Mouse (Mus musculus) neural tube, embryonic 12.5 days (tissue): ENCODE data around the gene Polr2l. TPM values are rescaled to one million over a fixed set of nuclear protein-coding genes. Genes with fewer than 3 reads are reported as not detected.

ENCODE experiments used
- ATAC-seq: fragments of 200-750 bp; cut with Nextera tagmentation; 2 replicates; pipeline ENCODE4 v1.8.0; 2017; ENCODE audit warnings: low read depth, mild to moderate bottlenecking, moderate TSS enrichment, moderate library complexity; ENCODE audit not compliant: low FRiP score
- H3K27ac ChIP-seq: fragments of 300-500 bp; sonication (generic); 2 replicates; pipeline ENCODE4 v1.5.1; 2016
- H3K27me3 ChIP-seq: fragments of 300-500 bp; sonication (generic); replicated peaks from 2 replicates; pipeline ENCODE4 v1.6.1; 2016; ENCODE audit warnings: mild to moderate bottlenecking
- H3K36me3 ChIP-seq: fragments of 300-500 bp; sonication (generic); 2 replicates; pipeline ENCODE4 v1.6.1; 2016; ENCODE audit warnings: mild to moderate bottlenecking
- H3K4me1 ChIP-seq: fragments of 300-500 bp; sonication (generic); 2 replicates; pipeline ENCODE4 v1.6.1; 2016
- H3K4me2 ChIP-seq: fragments of 300-500 bp; sonication (generic); replicated peaks from 2 replicates; pipeline ENCODE4 v1.6.1; 2016; ENCODE audit warnings: mild to moderate bottlenecking
- H3K4me3 ChIP-seq: fragments of 300-500 bp; sonication (generic); 2 replicates; pipeline ENCODE4 v1.5.1; 2016
- H3K9ac ChIP-seq: fragments of 300-500 bp; sonication (generic); 2 replicates; pipeline ENCODE4 v1.6.1; 2016; ENCODE audit warnings: mild to moderate bottlenecking
- H3K9me3 ChIP-seq: fragments of 300-500 bp; sonication (generic); 2 replicates; pipeline ENCODE4 v1.6.1; 2016; ENCODE audit warnings: mild to moderate bottlenecking
- WGBS: fragments of 180-500 bp; shearing (Covaris S2); methylation state at CpG from one replicate; pipeline ENCODE4 v1.1.7; 2016; 5-methylcytosine and 5-hydroxymethylcytosine counted together
- polyA plus RNA-seq: library from polyadenylated mRNA; unstranded; fragments of >200 nt; fragmentation: Nextera tagmentation; extraction: Ambion mirVana; gene quantifications from 2 replicates; pipeline ENCODE4 v1.2.1, GENCODE M21; 2016

The Polr2l gene
- polyA plus RNA-seq, 1 experiment from 2014 or later: 73.5 TPM

DNA sequence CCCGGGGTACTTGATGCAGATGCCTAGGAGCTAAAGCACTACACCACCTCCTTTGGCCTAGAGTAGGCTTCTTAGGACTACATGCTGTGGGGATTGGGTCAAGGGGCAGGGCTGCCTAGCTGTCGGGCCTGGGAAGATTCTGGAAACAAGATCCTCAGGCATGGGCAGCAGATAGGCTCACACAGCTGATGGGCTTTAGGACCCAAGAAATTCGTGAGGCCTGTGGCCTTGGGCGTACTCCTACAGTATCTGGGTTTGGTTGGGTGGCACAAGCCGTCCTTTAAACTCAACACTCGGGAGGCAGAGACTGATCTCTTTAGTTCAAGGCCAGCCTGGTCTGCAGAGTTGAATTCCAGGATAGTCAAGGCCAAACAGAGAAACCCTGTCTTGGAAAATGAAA is 2.7 kb downstream of the Polr2l start:
- Histone ChIP-seq H3K4me3 (no peak overlapping the region), H3K4me2 (no peak overlapping the region), H3K4me1 (peaks cover 55% of the 10 kb centered on the region), H3K9ac (no peak overlapping the region), H3K27ac (no peak overlapping the region), H3K9me3 (no peaks in the 10 kb centered on the region), H3K27me3 (peaks cover 17% of the 10 kb centered on the region), H3K36me3 (peaks cover 37% of the 10 kb centered on the region)
- no peak for ATAC-seq
- 90% methylated on average over 6 of the region's 6 CpGs for WGBS

DNA sequence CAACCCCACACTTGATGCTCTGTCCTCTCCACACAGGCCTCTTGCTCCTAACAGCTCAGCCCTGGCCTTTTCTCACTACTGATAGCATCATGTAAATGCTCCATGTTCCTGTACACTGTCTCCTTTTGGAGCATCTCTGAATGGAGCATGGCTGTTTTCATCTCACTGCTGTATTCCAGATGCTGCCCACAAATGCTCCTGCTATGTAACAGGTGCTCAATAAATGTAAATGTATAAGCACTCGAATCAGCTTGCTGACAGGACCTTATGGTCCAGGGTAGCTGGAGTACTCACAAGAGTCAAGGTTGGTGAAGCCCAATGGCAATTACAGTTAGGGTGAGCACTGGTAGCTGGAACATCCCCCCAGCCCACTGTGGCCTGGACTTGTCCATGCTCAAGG is 3.7 kb downstream of the Polr2l start:
- H3K27me3 ChIP-seq: peaks cover 14% of the 10 kb centered on the region
- peaks cover 46% of the 10 kb centered on the region for H3K4me1 ChIP-seq
- no peak overlapping the region for H3K27ac ChIP-seq
- no peak overlapping the region for H3K9ac ChIP-seq
- ATAC-seq: no peak
- peaks cover 37% of the 10 kb centered on the region for H3K36me3 ChIP-seq
- no peaks in the 10 kb centered on the region for H3K9me3 ChIP-seq
- H3K4me2 ChIP-seq: no peak overlapping the region
- H3K4me3 ChIP-seq: no peak overlapping the region
- 93% methylated on average over 1 of the region's 1 CpGs for WGBS

DNA sequence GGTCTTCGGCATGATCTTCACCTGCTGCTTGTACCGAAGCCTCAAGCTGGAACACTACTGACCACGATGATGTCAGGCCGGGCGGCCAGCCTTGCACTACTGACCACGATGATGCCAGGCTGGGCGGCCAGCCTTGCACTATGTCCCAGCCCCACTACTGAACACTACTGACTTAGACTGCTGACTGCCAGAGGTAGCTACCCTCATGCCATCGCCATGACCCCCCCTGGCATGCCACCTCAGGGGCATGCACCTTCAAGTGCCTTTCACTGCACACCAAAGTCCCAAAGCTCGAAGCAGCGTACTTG is 4.3 kb downstream of the Polr2l start:
- no peaks in the 10 kb centered on the region for H3K9me3 ChIP-seq
- ATAC-seq: no peak
- H3K9ac ChIP-seq: no peak overlapping the region
- H3K27me3 ChIP-seq: peaks cover 14% of the 10 kb centered on the region
- WGBS: 94% methylated on average over 10 of the region's 10 CpGs
- H3K4me2 ChIP-seq: peak overlapping the region; percentile 76; the same call in 1 of the 2 replicates
- peaks cover 37% of the 10 kb centered on the region for H3K36me3 ChIP-seq
- peaks cover 41% of the 10 kb centered on the region for H3K4me1 ChIP-seq
- no peak overlapping the region for H3K27ac ChIP-seq
- no peak overlapping the region for H3K4me3 ChIP-seq

DNA sequence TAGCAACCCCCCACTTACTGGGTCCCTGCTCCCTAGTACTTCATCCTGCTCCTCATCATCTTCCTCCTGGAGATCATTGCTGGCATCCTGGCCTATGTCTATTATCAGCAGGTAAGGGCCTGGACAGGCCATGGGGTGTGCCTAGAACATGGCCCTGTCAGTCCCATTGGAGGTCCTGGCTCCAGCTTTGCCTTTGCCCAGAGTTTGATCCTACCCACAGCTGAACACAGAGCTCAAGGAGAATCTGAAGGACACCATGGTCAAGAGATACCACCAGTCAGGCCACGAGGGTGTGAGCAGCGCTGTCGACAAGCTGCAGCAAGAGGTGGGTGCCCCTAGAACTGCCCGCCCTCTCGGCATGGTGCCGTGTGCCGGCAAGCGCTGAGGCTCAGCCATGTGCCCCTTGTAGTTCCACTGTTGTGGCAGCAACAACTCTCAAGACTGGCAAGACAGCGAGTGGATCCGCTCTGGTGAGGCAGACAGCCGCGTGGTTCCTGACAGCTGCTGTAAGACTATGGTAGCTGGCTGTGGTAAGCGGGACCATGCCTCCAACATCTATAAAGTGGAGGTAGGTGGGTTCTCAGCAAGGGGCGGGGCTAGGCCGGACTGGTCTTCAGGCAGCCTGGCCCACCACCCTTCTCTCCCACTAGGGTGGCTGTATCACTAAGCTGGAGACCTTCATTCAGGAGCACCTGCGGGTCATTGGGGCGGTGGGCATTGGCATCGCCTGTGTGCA is 4.9 kb downstream of the Polr2l start:
- no peak overlapping the region for H3K4me3 ChIP-seq
- H3K9ac ChIP-seq: 0 out of 2 replicates have a peak overlapping the region, but pooled peaks have one; percentile 17
- peaks cover 18% of the 10 kb centered on the region for H3K27me3 ChIP-seq
- H3K4me1 ChIP-seq: peaks cover 39% of the 10 kb centered on the region
- H3K9me3 ChIP-seq: no peaks in the 10 kb centered on the region
- peaks cover 37% of the 10 kb centered on the region for H3K36me3 ChIP-seq
- WGBS: 92% methylated on average over 18 of the region's 18 CpGs
- no peak overlapping the region for H3K27ac ChIP-seq
- no peak for ATAC-seq
- H3K4me2 ChIP-seq: peak overlapping the region; percentile 76

DNA sequence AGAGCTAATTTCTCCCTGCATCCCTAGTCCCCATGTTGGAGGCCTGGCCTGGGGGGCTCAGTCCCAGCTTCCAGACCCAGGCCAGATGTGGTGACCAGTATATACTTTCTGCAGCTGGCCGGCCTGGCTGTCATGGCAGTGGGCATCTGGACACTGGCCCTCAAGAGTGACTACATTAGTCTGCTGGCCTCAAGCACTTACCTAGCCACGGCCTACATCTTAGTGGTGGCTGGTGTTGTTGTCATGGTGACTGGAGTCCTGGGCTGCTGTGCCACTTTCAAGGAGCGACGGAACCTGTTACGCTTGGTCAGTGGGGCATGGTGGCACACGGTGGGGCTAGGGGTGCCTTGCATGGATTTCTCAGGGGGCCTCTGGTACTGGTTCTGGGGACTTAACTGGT is 5.6 kb downstream of the Polr2l start:
- Histone ChIP-seq H3K9ac (peak overlapping the region; percentile 41), H3K4me3 (peak overlapping the region; percentile 63), H3K27ac (0 out of 2 replicates have a peak overlapping the region, but pooled peaks have one; percentile 88), H3K9me3 (no peaks in the 10 kb centered on the region), H3K27me3 (peaks cover 25% of the 10 kb centered on the region), H3K4me1 (peaks cover 41% of the 10 kb centered on the region), H3K36me3 (peaks cover 37% of the 10 kb centered on the region), H3K4me2 (peak overlapping the region; percentile 76)
- WGBS: 82% methylated on average over 6 of the region's 6 CpGs
- ATAC-seq: no peak

DNA sequence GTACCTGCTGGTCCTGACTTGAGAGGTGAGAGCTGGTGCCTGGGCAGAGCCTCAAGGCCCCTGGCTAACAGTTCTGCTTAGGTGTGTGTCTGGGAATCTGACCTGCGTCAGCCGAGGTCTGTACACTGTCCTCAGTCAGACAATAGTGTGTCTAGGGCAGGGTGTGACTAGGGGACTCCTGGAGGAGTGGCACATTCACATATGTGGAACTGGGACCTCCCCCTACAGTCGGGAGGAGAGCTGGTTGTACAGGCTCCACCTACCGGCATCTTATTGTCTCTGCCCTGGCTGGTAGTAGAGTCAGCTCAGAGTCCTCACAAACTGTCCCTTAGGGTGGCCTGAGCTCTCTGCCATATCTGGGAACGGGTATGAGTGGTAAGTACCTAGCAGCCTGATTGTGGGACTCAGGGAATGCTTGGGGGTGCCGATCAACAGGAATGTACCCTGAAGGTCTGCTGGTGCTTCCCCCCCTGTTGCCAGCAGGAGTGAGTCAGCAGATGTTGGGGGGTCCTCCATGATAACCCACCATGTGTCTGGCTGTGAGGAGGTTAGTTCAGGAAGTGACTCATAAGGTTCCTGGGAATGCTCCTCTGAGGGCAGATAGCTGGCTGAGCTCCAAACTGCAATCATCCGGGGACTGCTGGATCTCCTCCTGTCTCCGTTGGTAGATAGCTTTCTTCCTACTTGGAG is 6.3 kb downstream of the Polr2l start:
- peaks cover 37% of the 10 kb centered on the region for H3K36me3 ChIP-seq
- H3K27me3 ChIP-seq: peaks cover 32% of the 10 kb centered on the region
- H3K4me3 ChIP-seq: peak overlapping the region; percentile 63
- peak overlapping the region; percentile 77 for H3K9ac ChIP-seq
- peak; percentile 82 for ATAC-seq
- WGBS: 24% methylated on average over 8 of the region's 8 CpGs
- peaks cover 34% of the 10 kb centered on the region for H3K4me1 ChIP-seq
- no peaks in the 10 kb centered on the region for H3K9me3 ChIP-seq
- H3K4me2 ChIP-seq: peak overlapping the region; percentile 76
- H3K27ac ChIP-seq: peak overlapping the region; percentile 88

DNA sequence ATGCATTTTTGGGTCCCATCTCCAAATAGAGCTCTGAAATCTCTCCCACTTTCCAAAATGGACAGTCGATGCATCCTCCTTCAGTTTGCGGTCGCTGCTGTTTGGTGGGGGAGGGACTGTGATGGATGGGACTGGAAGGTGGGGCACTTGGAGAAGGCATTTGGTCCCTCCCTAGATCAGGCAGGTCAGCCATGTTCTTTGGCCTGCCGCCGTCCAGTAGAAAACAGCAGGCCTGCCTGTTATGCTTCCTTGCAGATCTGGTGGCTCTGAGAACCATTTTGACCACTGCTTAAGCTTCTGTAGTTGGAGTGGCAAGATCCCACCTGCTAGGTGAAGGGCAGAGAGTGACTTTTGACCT is 6.8 kb downstream of the Polr2l start:
- Histone ChIP-seq H3K27me3 (peaks cover 38% of the 10 kb centered on the region), H3K4me1 (peaks cover 29% of the 10 kb centered on the region), H3K4me2 (peak overlapping the region; percentile 76), H3K9me3 (no peaks in the 10 kb centered on the region), H3K4me3 (peak overlapping the region; percentile 63), H3K9ac (peak overlapping the region; percentile 77), H3K27ac (peak overlapping the region; percentile 88), H3K36me3 (peaks cover 37% of the 10 kb centered on the region)
- peak; percentile 26; the same call in 1 of the 2 replicates for ATAC-seq
- WGBS: 15% methylated on average over 5 of the region's 5 CpGs

DNA sequence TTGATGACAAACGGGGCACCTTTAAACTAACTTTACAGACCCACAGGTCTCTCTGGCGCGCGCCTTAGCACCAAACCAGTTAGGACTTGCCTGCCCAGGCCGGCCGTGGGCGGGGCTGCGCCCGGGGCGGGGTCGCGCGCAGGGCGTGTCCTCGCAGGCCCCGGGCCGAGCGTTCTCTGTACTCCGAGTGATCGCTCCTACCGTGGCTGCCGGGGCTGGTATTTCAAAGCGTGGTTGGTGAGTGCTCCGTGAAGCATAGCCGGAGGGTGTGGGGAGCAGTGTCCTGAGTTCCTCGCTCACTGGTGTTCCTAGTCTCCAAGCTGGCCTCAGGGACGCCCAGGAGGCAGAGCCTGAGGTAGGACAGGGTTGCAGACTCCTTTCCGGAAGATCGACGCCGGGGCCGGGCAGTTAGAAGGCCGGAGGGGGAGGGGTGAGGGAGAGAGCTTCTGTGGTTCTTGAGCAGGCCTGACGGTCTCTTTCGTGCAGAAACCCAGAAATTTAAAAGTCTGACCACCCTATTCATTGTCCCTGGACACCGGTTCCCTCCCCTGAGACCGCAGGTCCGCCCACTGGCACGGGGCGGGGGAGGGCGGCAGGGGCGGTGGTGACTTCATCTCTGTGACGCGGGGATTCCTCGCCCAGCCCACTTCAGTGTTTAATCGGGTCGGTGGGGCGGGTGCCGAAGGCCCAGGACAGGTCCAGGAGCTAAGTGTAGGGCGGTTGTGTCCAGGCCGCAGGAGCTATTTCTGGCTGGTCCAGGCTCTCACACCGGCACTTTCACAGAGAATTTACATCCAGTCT is 7.5 kb downstream of the Polr2l start, which contains the start of gene Cd151:
Gene Cd151 (plus strand): TSS at position 163 of the 801 bp plus-strand sequence.
- Histone ChIP-seq H3K9ac (peak within 1 kb of the TSS; percentile 77), H3K4me3 (peak within 1 kb of the TSS; percentile 63), H3K4me1 (peaks cover 29% of the 10 kb centered on the region), H3K27me3 (peaks cover 45% of the 10 kb centered on the region), H3K27ac (peak within 1 kb of the TSS; percentile 88), H3K4me2 (peak within 1 kb of the TSS; percentile 76), H3K36me3 (peaks cover 31% of the 10 kb centered on the region), H3K9me3 (no peaks in the 10 kb centered on the region)
- under 1% methylated on average over 52 of the region's 52 CpGs for WGBS
- peak; percentile 63 for ATAC-seq

DNA sequence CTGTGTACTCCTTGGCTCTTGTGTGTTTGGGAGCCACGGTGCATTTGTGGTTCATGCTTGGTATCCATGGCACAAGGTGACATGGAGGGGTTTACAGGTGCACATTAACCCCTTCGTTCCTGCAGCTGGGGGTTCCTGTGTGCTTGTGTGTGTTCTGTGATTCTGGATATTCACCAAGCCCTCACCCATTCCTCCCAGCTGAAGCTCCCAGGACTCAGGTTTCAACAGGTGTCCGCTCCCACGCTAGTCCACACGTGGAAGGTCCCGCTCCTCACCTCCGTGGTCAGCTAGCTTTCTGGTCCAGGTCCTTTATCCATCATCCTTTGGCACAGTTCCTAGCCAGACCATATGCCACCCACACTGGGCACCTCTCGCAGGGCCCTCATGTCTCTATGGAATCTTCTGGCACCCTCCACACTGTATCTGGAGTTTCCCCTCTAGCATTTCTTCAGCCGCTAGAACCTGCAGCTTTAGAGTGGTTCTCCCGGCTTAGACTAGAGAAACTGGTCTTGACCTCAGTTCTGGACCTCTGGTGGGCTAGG is 8.3 kb downstream of the Polr2l start:
- H3K27ac ChIP-seq: no peak overlapping the region
- peak overlapping the region; percentile 63; the same call in 1 of the 2 replicates for H3K4me3 ChIP-seq
- 0 out of 2 replicates have a peak overlapping the region, but pooled peaks have one; percentile 77 for H3K9ac ChIP-seq
- no peaks in the 10 kb centered on the region for H3K9me3 ChIP-seq
- H3K4me1 ChIP-seq: peaks cover 34% of the 10 kb centered on the region
- 60% methylated on average over 10 of the region's 10 CpGs for WGBS
- ATAC-seq: no peak
- peak overlapping the region; percentile 76 for H3K4me2 ChIP-seq
- H3K36me3 ChIP-seq: peaks cover 25% of the 10 kb centered on the region
- peaks cover 52% of the 10 kb centered on the region for H3K27me3 ChIP-seq

DNA sequence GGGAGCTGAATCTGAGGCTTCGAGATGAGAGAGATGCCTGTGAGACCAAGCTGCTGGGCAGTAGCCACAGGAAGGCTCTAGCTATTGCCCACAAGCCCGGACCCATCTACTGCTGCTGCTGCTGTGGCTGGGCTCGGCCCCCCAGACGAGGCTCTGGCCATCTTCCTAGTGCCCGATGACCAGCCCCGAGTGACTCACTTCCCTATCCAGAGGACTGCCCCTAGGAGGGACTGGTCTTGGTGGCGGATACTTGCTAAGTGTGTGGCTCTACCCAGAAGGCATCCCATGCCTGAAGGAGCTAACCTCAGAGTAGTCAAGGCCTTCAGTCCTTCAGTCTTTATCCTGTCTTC is 8.9 kb downstream of the Polr2l start:
- no peak overlapping the region for H3K9ac ChIP-seq
- no peak overlapping the region for H3K27ac ChIP-seq
- H3K4me2 ChIP-seq: no peak overlapping the region
- 70% methylated on average over 7 of the region's 7 CpGs for WGBS
- no peak for ATAC-seq
- no peak overlapping the region for H3K4me3 ChIP-seq
- H3K4me1 ChIP-seq: peaks cover 37% of the 10 kb centered on the region
- peaks cover 59% of the 10 kb centered on the region for H3K27me3 ChIP-seq
- H3K9me3 ChIP-seq: no peaks in the 10 kb centered on the region
- peaks cover 19% of the 10 kb centered on the region for H3K36me3 ChIP-seq

DNA sequence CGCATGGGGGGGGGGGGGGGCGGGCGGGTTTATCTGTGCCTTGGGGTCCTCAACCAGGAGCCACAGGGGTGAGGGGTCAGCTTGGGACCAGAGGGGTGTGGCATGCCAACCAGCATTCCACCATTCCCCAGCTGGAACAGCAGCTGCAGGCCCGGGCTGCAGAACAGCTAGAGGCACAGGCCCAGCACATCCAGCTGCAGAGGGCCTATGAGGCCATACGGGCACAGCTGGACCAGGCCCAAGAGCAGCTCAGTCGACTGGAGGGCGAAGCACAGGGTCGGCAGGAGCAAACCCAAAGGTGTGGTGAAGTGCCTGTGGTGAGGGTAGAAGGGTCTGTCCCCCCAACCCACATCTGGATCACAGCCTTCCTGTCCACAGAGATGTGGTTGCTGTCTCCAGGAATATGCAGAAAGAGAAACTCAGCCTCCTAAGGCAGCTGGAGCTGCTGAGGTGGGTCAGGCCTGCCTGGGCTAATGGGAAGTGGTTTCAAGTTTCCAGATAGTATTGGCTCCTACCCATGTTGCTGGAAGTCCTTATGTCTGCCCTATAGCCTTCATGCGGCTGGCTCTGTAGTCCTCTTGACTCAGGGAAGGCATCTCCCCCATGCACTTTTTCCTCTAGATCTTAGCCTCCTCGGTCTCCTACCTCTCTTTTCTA is 9.4 kb downstream of the Polr2l start:
- no peak overlapping the region for H3K4me3 ChIP-seq
- 47% methylated on average over 7 of the region's 10 CpGs for WGBS
- H3K27ac ChIP-seq: no peak overlapping the region
- peak overlapping the region; percentile 38 for H3K4me2 ChIP-seq
- H3K9ac ChIP-seq: peak overlapping the region; percentile 29; the same call in 1 of the 2 replicates
- no peaks in the 10 kb centered on the region for H3K9me3 ChIP-seq
- H3K27me3 ChIP-seq: peaks cover 64% of the 10 kb centered on the region
- H3K4me1 ChIP-seq: peaks cover 37% of the 10 kb centered on the region
- H3K36me3 ChIP-seq: peaks cover 14% of the 10 kb centered on the region
- ATAC-seq: no peak
